Mouse (Mus musculus) erythroblast, embryonic 14.5 days (primary cell): Measurements from ENCODE around the gene Nktr. TPM values are rescaled to one million over a fixed set of nuclear protein-coding genes. Genes with fewer than 3 reads are reported as not detected.

Experiments
- H3K27me3 ChIP-seq: 2 replicates; pipeline ENCODE4 v1.6.1; 2012; ENCODE audit warnings: inconsistent platforms; ENCODE audit not compliant: control insufficient read depth
- H3K36me3 ChIP-seq: 2 replicates; pipeline ENCODE4 v1.6.1; 2012; ENCODE audit warnings: mild to moderate bottlenecking, inconsistent platforms; ENCODE audit not compliant: control insufficient read depth
- H3K4me1 ChIP-seq: 2 replicates; pipeline ENCODE4 v1.6.1; 2012; ENCODE audit warnings: inconsistent platforms; ENCODE audit not compliant: control insufficient read depth
- H3K4me3 ChIP-seq: replicated peaks from 2 replicates; pipeline ENCODE3; 2012; ENCODE audit warnings: moderate library complexity, mild to moderate bottlenecking, inconsistent platforms
- H3K9me3 ChIP-seq: 2 replicates; pipeline ENCODE4 v1.6.1; 2012; ENCODE audit warnings: low read length, inconsistent platforms, mixed read lengths; ENCODE audit not compliant: control insufficient read depth
- GATA1 ChIP-seq: IDR thresholded peaks from 2 replicates; pipeline ENCODE4 v1.6.1; 2012; ENCODE audit warnings: low read length, inconsistent platforms, mixed read lengths
- TAL1 ChIP-seq: IDR thresholded peaks from 3 replicates; pipeline ENCODE4 v1.6.1; 2012; ENCODE audit warnings: low read length, inconsistent platforms, mixed read lengths
- polyA plus RNA-seq: library from polyadenylated mRNA; stranded (reverse); fragments of >175 nt; gene quantifications from 2 replicates; pipeline ENCODE4 v1.2.3, GENCODE M21; 2012

The Nktr gene
- polyA plus RNA-seq: 1.1 and 1.8 TPM in 2 replicates

- no peak for TF ChIP-seq GATA1
- TF ChIP-seq TAL1: no peak
- Histone ChIP-seq H3K36me3 (peaks cover 15% of the 10 kb centered on the region), H3K27me3 (no peaks in the 10 kb centered on the region), H3K4me3 (peak within 1 kb of the TSS; percentile 72), H3K4me1 (peaks cover 42% of the 10 kb centered on the region), H3K9me3 (peaks cover 2% of the 10 kb centered on the region; the same call in 1 of the 2 replicates)
Measured at GRCm38 (mm10) chr9:121718792-121719318, at the start of gene Nktr. Nktr (plus strand) TSS chr9:121719169.

- no peak for TF ChIP-seq GATA1
- TF ChIP-seq TAL1: no peak
- Histone ChIP-seq H3K36me3 (no peaks in the 10 kb centered on the region), H3K27me3 (peaks cover 40% of the 10 kb centered on the region), H3K4me3 (no peak overlapping the region), H3K9me3 (no peaks in the 10 kb centered on the region), H3K4me1 (no peaks in the 10 kb centered on the region)
Measured at GRCm38 (mm10) chr9:121669348-121669791, 49.6 kb upstream of the Nktr start.

GRCm38 (mm10) chr9:121671300-121671699 lies 47.7 kb upstream of the Nktr start:
- no peaks in the 10 kb centered on the region for H3K4me1 ChIP-seq
- H3K9me3 ChIP-seq: no peaks in the 10 kb centered on the region
- TF ChIP-seq TAL1 (no peak), GATA1 (no peak)
- no peaks in the 10 kb centered on the region for H3K36me3 ChIP-seq
- peaks cover 40% of the 10 kb centered on the region for H3K27me3 ChIP-seq
- no peak overlapping the region for H3K4me3 ChIP-seq

- Histone ChIP-seq H3K9me3 (no peaks in the 10 kb centered on the region), H3K36me3 (no peaks in the 10 kb centered on the region), H3K27me3 (peaks cover 36% of the 10 kb centered on the region), H3K4me3 (no peak overlapping the region), H3K4me1 (no peaks in the 10 kb centered on the region)
- TF ChIP-seq GATA1: no peak
Measured at GRCm38 (mm10) chr9:121672311-121672710, 46.7 kb upstream of the Nktr start.

- Histone ChIP-seq H3K36me3 (no peaks in the 10 kb centered on the region), H3K4me1 (no peaks in the 10 kb centered on the region)
Measured at GRCm38 (mm10) chr9:121673716-121674115, 45.3 kb upstream of the Nktr start.

GRCm38 (mm10) chr9:121675011-121675410 lies 44.0 kb upstream of the Nktr start:
- Histone ChIP-seq H3K9me3 (no peaks in the 10 kb centered on the region), H3K4me1 (no peaks in the 10 kb centered on the region), H3K27me3 (peaks cover 11% of the 10 kb centered on the region), H3K4me3 (no peak overlapping the region), H3K36me3 (no peaks in the 10 kb centered on the region)
- no peak for TF ChIP-seq GATA1
- no peak for TF ChIP-seq TAL1

More at GRCm38 (mm10) chr9:121673716-121674115, 45.3 kb upstream of the Nktr start:
- no peaks in the 10 kb centered on the region for H3K9me3 ChIP-seq
- no peak for TF ChIP-seq TAL1
- no peak for TF ChIP-seq GATA1
- no peak overlapping the region for H3K4me3 ChIP-seq
- H3K27me3 ChIP-seq: peaks cover 24% of the 10 kb centered on the region

GRCm38 (mm10) chr9:121675556-121675955 lies 43.4 kb upstream of the Nktr start:
- Histone ChIP-seq H3K27me3 (peaks cover 6% of the 10 kb centered on the region), H3K4me1 (no peaks in the 10 kb centered on the region), H3K36me3 (no peaks in the 10 kb centered on the region), H3K4me3 (no peak overlapping the region), H3K9me3 (no peaks in the 10 kb centered on the region)
- TF ChIP-seq TAL1 (no peak), GATA1 (no peak)

GRCm38 (mm10) chr9:121677069-121677468 lies 41.9 kb upstream of the Nktr start:
- H3K36me3 ChIP-seq: no peaks in the 10 kb centered on the region
- H3K9me3 ChIP-seq: no peaks in the 10 kb centered on the region
- no peak overlapping the region for H3K4me3 ChIP-seq
- no peak for TF ChIP-seq TAL1
- H3K27me3 ChIP-seq: no peaks in the 10 kb centered on the region
- H3K4me1 ChIP-seq: no peaks in the 10 kb centered on the region

GRCm38 (mm10) chr9:121677476-121677875 lies 41.5 kb upstream of the Nktr start:
- H3K27me3 ChIP-seq: no peaks in the 10 kb centered on the region

GRCm38 (mm10) chr9:121679549-121679948 lies 39.4 kb upstream of the Nktr start:
- no peaks in the 10 kb centered on the region for H3K27me3 ChIP-seq
- TF ChIP-seq TAL1 (no peak), GATA1 (no peak)
- H3K9me3 ChIP-seq: no peaks in the 10 kb centered on the region
- H3K36me3 ChIP-seq: peaks cover 4% of the 10 kb centered on the region
- no peak overlapping the region for H3K4me3 ChIP-seq
- H3K4me1 ChIP-seq: no peaks in the 10 kb centered on the region

More at GRCm38 (mm10) chr9:121677476-121677875, 41.5 kb upstream of the Nktr start:
- H3K4me1 ChIP-seq: no peaks in the 10 kb centered on the region
- H3K36me3 ChIP-seq: no peaks in the 10 kb centered on the region
- H3K4me3 ChIP-seq: no peak overlapping the region
- TF ChIP-seq GATA1: no peak
- no peak for TF ChIP-seq TAL1
- no peaks in the 10 kb centered on the region for H3K9me3 ChIP-seq
